Mouse (Mus musculus): ENCODE data around the gene Clip4. TPM values are rescaled to one million over a fixed set of nuclear protein-coding genes. Genes with fewer than 3 reads are reported as not detected.
A peak's percentile ranks its signal among the peaks of the same experiment; 100 is the strongest.

Gene Clip4
- polyA plus RNA-seq, 1 experiment from 2014 or later: 13.2 TPM

DNA sequence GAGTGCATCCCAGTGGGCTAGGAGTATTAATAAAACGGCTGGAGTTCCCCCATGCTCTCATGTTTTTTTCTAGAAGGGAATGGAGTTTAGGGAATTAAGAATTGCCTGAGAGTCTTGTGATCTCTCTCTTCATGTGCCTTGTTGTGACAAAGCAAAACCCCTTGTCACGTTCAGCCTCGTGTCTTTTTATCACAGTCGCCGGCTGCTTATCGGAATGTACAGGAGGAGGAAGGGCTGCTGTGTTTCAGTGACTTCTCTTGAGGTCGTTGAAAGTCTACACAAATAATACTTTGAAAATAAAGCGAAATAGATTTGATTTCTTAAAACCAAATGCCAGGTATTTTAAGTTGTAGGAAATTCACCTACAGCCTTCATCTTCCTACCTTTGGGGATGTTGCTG is 95.8 kb downstream of the Clip4 start:
- Histone ChIP-seq H3K4me1 (replicated peaks) (no peaks in the 10 kb centered on the region; the same call in 1 of the 2 replicates), H3K9ac (no peak overlapping the region)
- WGBS: 92% methylated on average over 8 of the region's 8 CpGs

DNA sequence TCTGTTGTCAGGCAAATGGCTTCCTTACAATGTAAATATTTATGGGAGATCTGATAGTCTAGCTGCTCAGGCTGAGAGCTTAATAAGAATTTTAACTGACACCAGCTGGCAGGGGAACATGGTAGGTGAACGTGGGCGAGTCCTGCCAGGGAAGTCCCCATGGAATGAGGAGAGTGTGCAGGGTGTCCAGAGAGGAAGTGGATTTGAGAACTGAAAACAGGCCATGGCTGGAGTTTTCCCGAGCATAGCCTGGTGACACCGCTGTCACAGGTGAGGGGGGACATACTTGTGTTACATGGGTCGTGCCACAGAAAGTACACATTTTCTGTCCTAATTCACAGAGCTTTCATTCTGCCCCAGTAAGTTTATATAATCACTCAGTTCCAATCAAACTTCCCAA is 97.2 kb downstream of the Clip4 start:
- Histone ChIP-seq H3K9ac (no peak overlapping the region), H3K4me2 (no peak overlapping the region), H3K4me1 (replicated peaks) (peaks cover 9% of the 10 kb centered on the region; the same call in 1 of the 2 replicates), H3K9me3 (no peaks in the 10 kb centered on the region), H3K36me3 (no peaks in the 10 kb centered on the region), H3K27me3 (no peaks in the 10 kb centered on the region), H3K4me3 (no peak overlapping the region), H3K27ac (no peak overlapping the region)
- ATAC-seq (ENCODE audit: low FRiP score): no peak
- 84% methylated on average over 5 of the region's 5 CpGs for WGBS

More for the DNA sequence above, 95.8 kb downstream of the Clip4 start:
- H3K27me3 ChIP-seq: no peaks in the 10 kb centered on the region
- H3K4me3 ChIP-seq: no peak overlapping the region
- no peak overlapping the region for H3K4me2 ChIP-seq
- peaks cover 8% of the 10 kb centered on the region for H3K36me3 ChIP-seq
- no peak overlapping the region for H3K27ac ChIP-seq
- H3K9me3 ChIP-seq: peaks cover 7% of the 10 kb centered on the region
- no peak for ATAC-seq (ENCODE audit: low FRiP score)

DNA sequence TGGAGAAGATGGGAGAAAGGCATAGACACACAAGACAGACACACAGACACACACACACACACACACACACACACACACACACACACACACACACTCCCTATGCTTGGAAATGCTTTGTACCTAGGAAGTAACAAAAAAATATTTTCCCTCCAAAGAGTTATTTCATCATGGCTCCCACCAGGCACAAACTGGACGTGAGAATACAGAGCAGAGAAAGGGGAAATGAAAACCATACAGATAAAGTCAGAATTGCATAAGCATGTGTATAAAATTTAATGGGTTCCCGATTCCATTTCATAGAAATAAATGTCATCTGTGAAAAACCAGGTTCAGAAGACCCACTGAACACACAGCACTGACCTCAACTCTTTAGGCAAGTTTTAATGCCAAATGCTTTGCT is 99.6 kb downstream of the Clip4 start:
- Histone ChIP-seq H3K27ac (no peak overlapping the region), H3K9ac (no peak overlapping the region), H3K4me3 (no peak overlapping the region), H3K4me1 (replicated peaks) (peaks cover 9% of the 10 kb centered on the region; the same call in 1 of the 2 replicates), H3K27me3 (no peaks in the 10 kb centered on the region), H3K36me3 (no peaks in the 10 kb centered on the region), H3K9me3 (no peaks in the 10 kb centered on the region), H3K4me2 (no peak overlapping the region)
- 95% methylated on average over 2 of the region's 2 CpGs for WGBS
- ATAC-seq (ENCODE audit: low FRiP score): no peak

DNA sequence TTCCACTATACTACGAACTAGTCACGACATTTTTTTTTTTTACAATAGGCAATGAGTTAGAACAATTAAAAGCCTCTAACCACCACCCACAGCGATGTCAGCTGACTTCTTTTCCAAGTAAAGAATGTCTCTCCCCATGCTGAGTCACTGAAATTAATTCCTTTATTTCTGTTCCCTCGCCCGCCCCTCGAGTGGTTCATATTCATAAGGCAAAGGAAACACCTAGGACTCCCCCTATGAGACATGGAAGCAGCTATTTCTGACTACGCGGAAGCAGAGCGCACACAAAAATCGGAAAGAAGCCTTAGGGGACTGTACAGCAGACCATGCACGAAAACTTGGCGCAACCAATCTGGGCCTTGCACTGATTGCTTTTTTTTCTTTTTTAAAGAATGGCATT is 100.6 kb downstream of the Clip4 start:
- 61% methylated on average over 12 of the region's 12 CpGs for WGBS
- peak overlapping the region; percentile 83; the same call in 1 of the 2 replicates for H3K4me2 ChIP-seq
- no peaks in the 10 kb centered on the region for H3K9me3 ChIP-seq
- no peaks in the 10 kb centered on the region for H3K27me3 ChIP-seq
- ATAC-seq (ENCODE audit: low FRiP score): no peak
- H3K4me1 ChIP-seq (replicated peaks): peaks cover 9% of the 10 kb centered on the region; the same call in 1 of the 2 replicates
- H3K4me3 ChIP-seq: no peak overlapping the region
- no peak overlapping the region for H3K27ac ChIP-seq
- no peaks in the 10 kb centered on the region for H3K36me3 ChIP-seq
- H3K9ac ChIP-seq: no peak overlapping the region

DNA sequence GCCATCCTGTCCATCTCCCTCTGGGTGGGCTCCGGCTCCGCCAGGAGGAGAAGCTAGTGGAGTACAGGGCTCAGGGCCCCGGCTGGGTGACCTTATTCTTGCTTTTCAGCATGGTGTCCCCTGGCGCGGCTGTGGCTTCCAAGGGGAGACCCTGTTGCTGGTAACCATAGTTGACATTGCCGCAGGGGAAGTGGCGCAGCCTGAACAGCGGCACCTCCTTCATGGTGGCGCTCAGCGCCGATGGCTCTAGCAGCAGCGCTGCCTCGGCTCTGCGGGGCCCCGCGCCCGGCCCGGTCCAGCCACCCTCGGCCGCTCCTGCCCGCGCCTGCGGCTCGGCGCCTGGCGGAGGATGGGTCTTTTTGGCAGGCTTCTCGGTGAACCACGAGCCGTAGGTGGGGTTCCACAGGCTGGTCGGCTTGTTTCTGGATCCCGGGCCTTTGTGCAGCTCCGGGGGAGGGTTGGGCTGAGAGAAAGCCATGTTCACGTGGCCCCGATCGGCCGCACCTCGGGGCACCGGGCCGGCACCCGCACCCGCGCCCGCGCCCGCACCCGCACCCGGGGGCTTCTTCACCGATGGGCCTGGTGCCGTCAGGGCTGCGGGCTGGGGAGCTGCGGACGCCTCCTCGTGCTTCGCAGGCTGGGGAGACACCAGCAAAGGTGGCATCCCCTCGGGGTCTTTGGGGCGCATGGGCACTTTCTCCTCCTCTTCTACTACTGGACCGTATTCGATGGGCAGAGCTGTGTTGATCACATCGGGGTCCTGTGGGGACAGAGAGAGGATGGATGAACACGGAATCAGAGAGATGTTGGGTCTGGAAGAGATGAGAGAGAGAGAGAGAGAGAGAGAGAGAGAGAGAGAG is 101.3 kb downstream of the Clip4 start:
- Histone ChIP-seq H3K27me3 (no peaks in the 10 kb centered on the region), H3K27ac (no peak overlapping the region)

DNA sequence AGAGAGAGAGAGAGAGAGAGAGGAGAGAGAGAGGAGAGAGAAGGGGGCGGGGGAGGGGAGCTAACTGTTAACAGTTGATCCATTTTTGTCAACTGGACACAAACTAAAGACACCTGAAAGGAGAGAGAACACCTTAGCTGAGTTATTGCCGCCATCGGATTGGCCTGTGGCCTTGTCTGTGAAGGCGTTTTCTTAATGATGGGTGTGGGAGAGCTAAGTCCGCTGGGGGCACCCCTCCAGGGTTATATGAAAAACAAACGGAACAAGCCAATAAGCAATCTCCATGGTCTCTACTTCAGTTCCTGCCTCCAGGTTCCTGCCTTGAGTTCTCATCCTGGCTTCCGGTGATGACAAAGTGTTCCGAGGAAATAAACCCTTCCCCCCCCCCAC is 102.0 kb downstream of the Clip4 start:
- WGBS: 90% methylated on average over 8 of the region's 8 CpGs
- Histone ChIP-seq H3K4me3 (no peak overlapping the region), H3K36me3 (no peaks in the 10 kb centered on the region), H3K4me1 (replicated peaks) (peaks cover 9% of the 10 kb centered on the region; the same call in 1 of the 2 replicates), H3K4me2 (no peak overlapping the region; the same call in 1 of the 2 replicates), H3K27me3 (no peaks in the 10 kb centered on the region), H3K9ac (no peak overlapping the region), H3K27ac (no peak overlapping the region), H3K9me3 (no peaks in the 10 kb centered on the region)
- no peak for ATAC-seq (ENCODE audit: low FRiP score)

More for the DNA sequence above, 101.3 kb downstream of the Clip4 start:
- Histone ChIP-seq H3K4me2 (peak overlapping the region; percentile 83), H3K4me1 (replicated peaks) (peaks cover 9% of the 10 kb centered on the region; the same call in 1 of the 2 replicates), H3K4me3 (peak overlapping the region; percentile 49), H3K36me3 (no peaks in the 10 kb centered on the region), H3K9ac (peak overlapping the region; percentile 78), H3K9me3 (no peaks in the 10 kb centered on the region)
- 5% methylated on average over 60 of the region's 60 CpGs for WGBS
- ATAC-seq (ENCODE audit: low FRiP score): peak; percentile 79

DNA sequence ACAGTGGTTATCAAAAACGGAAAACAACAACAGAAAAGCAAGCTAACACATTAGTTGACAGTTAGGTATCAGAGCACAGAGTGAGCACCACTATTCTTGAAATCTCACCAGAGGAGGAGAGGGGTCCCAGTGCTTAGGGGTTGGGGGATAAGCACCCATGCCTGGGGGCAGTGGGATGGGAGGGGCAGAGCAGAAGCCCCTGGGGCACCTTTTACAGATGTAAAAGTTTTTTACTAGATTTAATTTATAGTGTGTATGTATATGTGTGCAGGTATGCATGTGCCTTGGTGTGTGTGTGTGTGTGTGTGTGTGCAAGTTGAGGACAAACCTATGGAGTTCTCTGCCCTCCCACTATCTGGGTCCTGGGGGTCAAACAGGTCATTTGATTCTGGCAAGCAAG is 102.4 kb downstream of the Clip4 start:
- Histone ChIP-seq H3K27me3 (no peaks in the 10 kb centered on the region), H3K4me2 (no peak overlapping the region), H3K27ac (no peak overlapping the region), H3K9me3 (no peaks in the 10 kb centered on the region), H3K36me3 (no peaks in the 10 kb centered on the region), H3K4me3 (no peak overlapping the region), H3K4me1 (replicated peaks) (peaks cover 9% of the 10 kb centered on the region; the same call in 1 of the 2 replicates), H3K9ac (no peak overlapping the region)
- ATAC-seq (ENCODE audit: low FRiP score): no peak
- WGBS: 88% methylated on average over 1 of the region's 1 CpGs

DNA sequence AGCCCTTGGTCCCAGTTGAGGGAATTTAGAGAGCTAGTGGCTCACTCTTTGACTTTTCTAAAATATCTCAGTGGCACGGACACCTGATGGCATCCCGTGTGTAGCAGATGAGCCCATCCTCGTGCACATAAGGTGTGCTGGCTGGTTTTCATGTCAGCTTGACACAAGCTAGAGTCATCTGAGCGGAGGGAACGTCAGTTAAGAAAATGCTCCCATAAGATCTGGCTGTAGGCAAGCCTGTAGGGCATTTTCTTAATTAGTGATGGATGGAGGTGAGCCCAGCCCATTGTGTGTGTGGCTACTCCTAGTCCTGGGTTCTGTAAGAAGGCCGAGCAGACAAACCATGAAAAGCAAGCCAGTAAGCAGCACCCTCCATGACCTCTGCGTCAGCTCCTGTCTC is 103.7 kb downstream of the Clip4 start:
- no peak for ATAC-seq (ENCODE audit: low FRiP score)
- H3K9me3 ChIP-seq: no peaks in the 10 kb centered on the region
- H3K27me3 ChIP-seq: no peaks in the 10 kb centered on the region
- peaks cover 9% of the 10 kb centered on the region; the same call in 1 of the 2 replicates for H3K4me1 ChIP-seq (replicated peaks)
- no peak overlapping the region for H3K4me3 ChIP-seq
- no peak overlapping the region for H3K9ac ChIP-seq
- H3K4me2 ChIP-seq: no peak overlapping the region
- no peak overlapping the region for H3K27ac ChIP-seq
- H3K36me3 ChIP-seq: no peaks in the 10 kb centered on the region
- 83% methylated on average over 7 of the region's 7 CpGs for WGBS

DNA sequence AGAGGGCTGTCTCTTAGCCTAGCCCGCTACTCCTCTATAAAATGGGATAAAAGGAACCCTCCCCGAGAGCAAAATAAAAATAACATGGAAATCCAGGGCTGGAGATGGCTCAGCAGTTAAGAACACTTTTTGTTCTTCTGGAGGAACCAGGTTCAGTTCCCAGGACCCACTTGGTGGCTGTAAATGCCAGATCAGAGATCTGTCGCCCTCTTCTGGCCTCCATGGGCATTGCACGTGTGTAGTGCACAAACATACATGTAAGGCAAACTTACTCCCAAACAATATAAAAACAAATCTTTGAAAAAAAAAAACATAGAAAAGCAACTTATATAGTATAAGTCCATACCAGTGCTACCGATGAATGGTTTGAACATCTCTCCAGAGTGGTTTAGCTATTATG is 104.7 kb downstream of the Clip4 start:
- 72% methylated on average over 5 of the region's 5 CpGs for WGBS
- Histone ChIP-seq H3K9ac (no peak overlapping the region), H3K4me2 (no peak overlapping the region), H3K4me1 (replicated peaks) (peaks cover 9% of the 10 kb centered on the region; the same call in 1 of the 2 replicates), H3K4me3 (no peak overlapping the region), H3K36me3 (no peaks in the 10 kb centered on the region), H3K27me3 (no peaks in the 10 kb centered on the region), H3K27ac (no peak overlapping the region), H3K9me3 (no peaks in the 10 kb centered on the region)
- ATAC-seq (ENCODE audit: low FRiP score): no peak

DNA sequence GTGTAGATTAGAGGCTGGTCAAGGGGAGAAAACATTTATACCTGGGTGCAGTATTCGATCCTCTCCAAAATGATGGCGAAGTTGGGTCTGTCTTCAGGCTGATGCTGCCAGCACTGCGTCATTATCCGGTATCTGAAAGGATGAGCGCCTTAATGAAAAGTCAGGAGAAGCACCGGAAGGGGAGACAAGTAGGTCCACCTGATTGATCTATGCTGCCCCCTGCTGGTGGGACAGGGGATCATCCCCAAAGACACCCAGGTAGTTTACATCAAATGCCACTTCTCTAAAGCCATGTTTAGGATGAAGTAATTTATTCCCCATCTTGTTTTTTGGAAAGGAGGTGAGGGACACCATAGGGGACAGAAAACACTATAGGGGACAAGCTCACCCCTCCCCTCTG is 105.8 kb downstream of the Clip4 start:
- H3K9me3 ChIP-seq: no peaks in the 10 kb centered on the region
- 36% methylated on average over 6 of the region's 6 CpGs for WGBS
- no peak overlapping the region for H3K9ac ChIP-seq
- no peaks in the 10 kb centered on the region for H3K27me3 ChIP-seq
- H3K36me3 ChIP-seq: no peaks in the 10 kb centered on the region
- H3K4me2 ChIP-seq: no peak overlapping the region
- no peak overlapping the region for H3K27ac ChIP-seq
- H3K4me3 ChIP-seq: no peak overlapping the region
- ATAC-seq (ENCODE audit: low FRiP score): no peak
- H3K4me1 ChIP-seq (replicated peaks): peaks cover 9% of the 10 kb centered on the region; the same call in 1 of the 2 replicates

DNA sequence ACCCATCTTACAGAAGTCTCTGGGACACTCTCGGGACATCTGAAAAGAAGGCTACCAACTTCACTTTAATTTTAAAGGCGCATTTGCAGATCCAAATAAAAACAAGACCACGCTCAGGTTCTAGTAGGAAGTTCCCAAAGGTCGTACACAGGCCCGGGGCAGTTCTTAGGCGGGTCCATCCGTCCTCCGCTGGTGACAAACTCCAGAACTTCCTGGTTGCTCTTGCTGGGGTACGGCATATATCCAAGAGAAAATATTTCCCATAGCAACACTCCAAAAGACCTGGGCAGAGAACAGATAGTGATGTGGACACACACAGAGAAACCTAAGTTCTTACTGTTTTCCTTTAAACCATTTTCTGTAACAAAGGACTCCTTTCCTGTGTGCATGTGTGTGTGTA is 106.5 kb downstream of the Clip4 start:
- Histone ChIP-seq H3K9me3 (no peaks in the 10 kb centered on the region), H3K27me3 (no peaks in the 10 kb centered on the region), H3K4me3 (no peak overlapping the region), H3K9ac (no peak overlapping the region), H3K36me3 (no peaks in the 10 kb centered on the region), H3K4me1 (replicated peaks) (peaks cover 1% of the 10 kb centered on the region; the same call in 1 of the 2 replicates), H3K27ac (no peak overlapping the region), H3K4me2 (no peak overlapping the region)
- 89% methylated on average over 9 of the region's 9 CpGs for WGBS
- ATAC-seq (ENCODE audit: low FRiP score): no peak

DNA sequence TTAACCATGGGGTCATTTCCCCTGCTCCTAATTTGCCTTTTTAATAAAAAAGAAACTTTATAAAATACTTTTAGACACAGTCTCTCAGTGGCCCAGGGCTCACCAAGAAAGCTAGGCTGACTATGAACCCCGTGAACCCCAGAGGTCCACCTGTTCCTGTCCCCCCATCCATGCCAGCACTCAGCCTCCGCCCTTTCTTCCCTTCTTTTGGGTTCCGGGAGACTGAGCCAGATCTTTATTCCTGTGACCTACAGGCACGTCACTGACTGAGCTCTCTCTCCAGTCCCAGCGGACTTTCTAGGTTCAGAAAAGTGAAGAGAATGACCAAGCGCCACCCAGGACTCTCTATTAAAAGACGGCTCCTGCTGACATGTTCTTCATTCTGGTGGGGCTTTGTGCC is 107.2 kb downstream of the Clip4 start:
- no peak for ATAC-seq (ENCODE audit: low FRiP score)
- no peak overlapping the region for H3K27ac ChIP-seq
- H3K4me2 ChIP-seq: no peak overlapping the region
- H3K4me3 ChIP-seq: no peak overlapping the region
- H3K4me1 ChIP-seq (replicated peaks): no peaks in the 10 kb centered on the region
- no peaks in the 10 kb centered on the region for H3K36me3 ChIP-seq
- H3K9me3 ChIP-seq: no peaks in the 10 kb centered on the region
- WGBS: 76% methylated on average over 7 of the region's 7 CpGs
- H3K27me3 ChIP-seq: no peaks in the 10 kb centered on the region
- H3K9ac ChIP-seq: no peak overlapping the region

DNA sequence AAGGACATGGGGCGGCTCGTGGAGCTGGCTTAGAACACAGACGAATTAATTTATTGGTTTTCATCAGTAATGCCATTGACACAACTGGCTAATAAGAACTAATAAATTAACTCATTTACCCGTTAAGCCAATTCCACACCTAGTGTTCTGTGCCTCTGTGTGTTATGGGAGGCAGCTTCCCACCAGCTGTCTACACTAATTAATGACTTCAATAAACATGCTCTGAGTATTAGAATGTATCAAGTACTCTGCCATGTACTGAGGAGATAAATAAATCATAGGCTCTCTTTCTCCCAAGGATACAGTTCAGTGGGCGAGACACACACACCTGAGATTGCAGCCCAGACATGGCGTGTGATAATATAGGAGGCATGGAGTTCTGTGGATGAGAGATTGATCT is 113.1 kb downstream of the Clip4 start:
- ATAC-seq (ENCODE audit: low FRiP score): 0 out of 2 replicates have a peak, but pooled peaks have one; percentile 28
- H3K27me3 ChIP-seq: no peaks in the 10 kb centered on the region
- no peaks in the 10 kb centered on the region for H3K9me3 ChIP-seq
- 70% methylated on average over 6 of the region's 6 CpGs for WGBS
- H3K27ac ChIP-seq: no peak overlapping the region
- no peak overlapping the region for H3K4me3 ChIP-seq
- no peaks in the 10 kb centered on the region; the same call in 1 of the 2 replicates for H3K36me3 ChIP-seq
- no peak overlapping the region for H3K4me2 ChIP-seq
- no peak overlapping the region for H3K9ac ChIP-seq
- no peaks in the 10 kb centered on the region for H3K4me1 ChIP-seq (replicated peaks)
